Mouse (Mus musculus): Measurements from ENCODE around the gene Ksr1. TPM values are rescaled to one million over a fixed set of nuclear protein-coding genes. Genes with fewer than 3 reads are reported as not detected.

The Ksr1 gene
- polyA plus RNA-seq, 1 experiment from 2014 or later: 3.3 TPM

DNA sequence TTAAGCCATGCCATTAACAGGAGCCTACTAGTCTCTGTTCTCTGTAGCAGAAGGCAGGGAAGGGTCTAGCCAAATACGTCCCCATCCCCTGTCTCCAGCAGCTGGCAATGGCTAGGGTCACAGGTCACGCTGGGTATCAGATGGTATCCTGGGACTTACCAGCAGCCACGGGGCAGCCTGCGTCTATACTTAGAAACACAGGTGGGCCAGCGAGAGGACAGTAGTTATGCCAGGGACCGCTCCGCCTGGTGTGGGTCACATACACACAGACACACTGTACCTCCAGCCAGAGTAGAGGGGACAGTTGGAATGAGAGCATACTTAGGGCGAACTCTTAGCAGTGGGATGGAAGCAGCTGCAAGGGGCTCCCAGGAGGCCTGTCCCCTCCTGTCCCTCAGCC lies 91.0 kb downstream of the Ksr1 start:
- Histone ChIP-seq H3K4me1 (replicated peaks) (peaks cover 92% of the 10 kb centered on the region), H3K4me3 (no peak overlapping the region), H3K36me3 (no peaks in the 10 kb centered on the region), H3K4me2 (no peak overlapping the region), H3K9me3 (replicated peaks) (no peaks in the 10 kb centered on the region), H3K27ac (ENCODE audit: poor library complexity, severe bottlenecking) (peak overlapping the region; percentile 46), H3K9ac (peak overlapping the region; percentile 13; the same call in 1 of the 2 replicates), H3K27me3 (replicated peaks) (no peaks in the 10 kb centered on the region)
- ATAC-seq (ENCODE audit: insufficient number of reproducible peaks, low FRiP score): 0 out of 2 replicates have a peak, but pooled peaks have one; percentile 3
- 75% methylated on average over 8 of the region's 8 CpGs for WGBS

DNA sequence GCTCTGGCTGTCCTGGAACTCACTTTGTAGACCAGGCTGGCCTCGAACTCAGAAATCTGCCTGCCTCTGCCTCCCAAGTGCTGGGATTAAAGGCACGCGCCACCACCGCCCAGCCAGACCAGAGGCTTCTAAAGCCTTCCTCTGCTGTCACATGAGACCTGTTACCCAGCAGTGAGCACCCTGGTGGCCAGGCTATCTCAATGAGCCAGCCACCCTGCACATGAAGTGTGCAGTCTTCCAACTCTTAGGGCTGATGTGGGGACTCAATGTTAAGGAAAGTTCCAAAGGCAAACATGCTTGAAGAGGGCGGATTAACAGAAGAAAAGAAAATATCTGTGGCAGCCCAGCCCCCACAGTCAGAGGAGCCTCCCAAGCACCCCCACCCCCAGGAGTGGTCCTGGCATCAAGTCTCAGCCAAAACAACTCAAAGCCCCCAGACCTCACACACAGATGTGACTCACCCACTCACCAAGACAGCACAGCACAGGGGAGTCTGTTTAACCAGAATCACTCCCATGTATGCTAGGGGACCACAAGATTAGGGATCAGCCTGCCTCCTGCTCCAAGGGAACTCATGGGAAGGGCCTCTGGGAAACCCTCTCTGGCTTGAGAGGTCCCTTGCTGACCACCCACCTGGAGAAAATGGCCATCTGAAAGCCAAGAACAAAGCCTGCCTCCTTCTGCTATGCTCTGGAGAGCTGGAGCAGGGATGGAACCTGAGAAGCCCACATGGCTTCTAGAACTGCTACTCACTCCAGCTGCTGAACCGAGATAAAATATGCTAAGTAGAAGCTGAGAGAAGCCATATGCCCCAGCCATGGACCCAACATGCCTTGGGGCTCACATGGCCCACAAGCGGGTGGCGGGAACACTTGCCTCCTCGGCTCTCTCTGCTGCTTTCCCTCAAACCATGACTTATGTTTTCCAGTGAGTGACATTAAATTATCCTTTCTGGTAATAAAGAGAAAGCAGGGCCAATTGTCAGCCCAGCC lies 91.8 kb downstream of the Ksr1 start:
- H3K4me3 ChIP-seq: no peak overlapping the region
- H3K9me3 ChIP-seq (replicated peaks): no peaks in the 10 kb centered on the region
- 0 out of 2 replicates have a peak, but pooled peaks cover 3% of the 10 kb centered on the region for H3K36me3 ChIP-seq
- H3K9ac ChIP-seq: no peak overlapping the region
- H3K27me3 ChIP-seq (replicated peaks): no peaks in the 10 kb centered on the region
- no peak overlapping the region for H3K4me2 ChIP-seq
- 68% methylated on average over 9 of the region's 9 CpGs for WGBS
- ATAC-seq (ENCODE audit: insufficient number of reproducible peaks, low FRiP score): peak; percentile 64
- H3K27ac ChIP-seq (ENCODE audit: poor library complexity, severe bottlenecking): peak overlapping the region; percentile 46
- H3K4me1 ChIP-seq (replicated peaks): peaks cover 85% of the 10 kb centered on the region

- 0 out of 2 replicates have a peak overlapping the region, but pooled peaks have one; percentile 42 for H3K9ac ChIP-seq
- peaks cover 5% of the 10 kb centered on the region for H3K9me3 ChIP-seq (replicated peaks)
- H3K4me3 ChIP-seq: no peak overlapping the region
- no peak for ATAC-seq (ENCODE audit: insufficient number of reproducible peaks, low FRiP score)
- peaks cover 10% of the 10 kb centered on the region; the same call in 1 of the 2 replicates for H3K36me3 ChIP-seq
- no peak overlapping the region for H3K4me2 ChIP-seq
- peak overlapping the region; percentile 7; the same call in 1 of the 2 replicates for H3K27ac ChIP-seq (ENCODE audit: poor library complexity, severe bottlenecking)
- H3K27me3 ChIP-seq (replicated peaks): no peaks in the 10 kb centered on the region
- peaks cover 75% of the 10 kb centered on the region for H3K4me1 ChIP-seq (replicated peaks)
Observed at GRCm38 (mm10) chr11:79053437-79053836, 92.8 kb downstream of the Ksr1 start.

DNA sequence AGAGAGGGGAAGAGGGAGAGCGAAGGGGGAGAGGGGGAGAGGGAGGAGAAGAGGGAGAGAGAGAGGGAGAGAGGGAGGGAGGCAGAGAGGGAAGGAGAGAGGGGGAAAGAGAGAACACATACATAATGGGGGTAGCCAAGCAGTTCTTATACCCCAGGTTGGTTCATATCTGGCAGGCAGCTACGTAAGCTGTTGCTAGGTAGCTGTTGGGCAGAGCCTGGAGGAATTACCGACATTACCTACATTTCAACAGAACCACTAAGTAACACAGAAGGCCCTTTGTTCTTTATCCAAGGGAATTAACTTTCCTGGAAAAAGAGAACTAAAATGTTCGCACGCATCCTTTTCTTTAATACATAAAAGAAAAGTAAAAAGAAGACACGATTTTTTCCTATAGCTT lies 93.4 kb downstream of the Ksr1 start:
- Histone ChIP-seq H3K27ac (ENCODE audit: poor library complexity, severe bottlenecking) (peak overlapping the region; percentile 7; the same call in 1 of the 2 replicates), H3K9me3 (replicated peaks) (peaks cover 5% of the 10 kb centered on the region), H3K4me2 (no peak overlapping the region), H3K27me3 (replicated peaks) (no peaks in the 10 kb centered on the region), H3K9ac (no peak overlapping the region), H3K36me3 (peaks cover 10% of the 10 kb centered on the region; the same call in 1 of the 2 replicates), H3K4me1 (replicated peaks) (peaks cover 72% of the 10 kb centered on the region), H3K4me3 (no peak overlapping the region)
- 72% methylated on average over 6 of the region's 6 CpGs for WGBS
- no peak for ATAC-seq (ENCODE audit: insufficient number of reproducible peaks, low FRiP score)

- 81% methylated on average over 9 of the region's 9 CpGs for WGBS
- Histone ChIP-seq H3K4me1 (replicated peaks) (peaks cover 70% of the 10 kb centered on the region), H3K9ac (no peak overlapping the region; the same call in 1 of the 2 replicates), H3K36me3 (peaks cover 10% of the 10 kb centered on the region; the same call in 1 of the 2 replicates), H3K27ac (ENCODE audit: poor library complexity, severe bottlenecking) (peak overlapping the region; percentile 54), H3K4me3 (no peak overlapping the region), H3K4me2 (peak overlapping the region; percentile 29; the same call in 1 of the 2 replicates), H3K9me3 (replicated peaks) (peaks cover 5% of the 10 kb centered on the region), H3K27me3 (replicated peaks) (no peaks in the 10 kb centered on the region)
- ATAC-seq (ENCODE audit: insufficient number of reproducible peaks, low FRiP score): no peak
Observed at GRCm38 (mm10) chr11:79051522-79051921, 94.7 kb downstream of the Ksr1 start.

GRCm38 (mm10) chr11:79050781-79051507 lies 95.3 kb downstream of the Ksr1 start:
- peak; percentile 56; the same call in 1 of the 2 replicates for ATAC-seq (ENCODE audit: insufficient number of reproducible peaks, low FRiP score)
- Histone ChIP-seq H3K27me3 (replicated peaks) (no peaks in the 10 kb centered on the region), H3K9ac (no peak overlapping the region; the same call in 1 of the 2 replicates), H3K36me3 (peaks cover 10% of the 10 kb centered on the region; the same call in 1 of the 2 replicates), H3K27ac (ENCODE audit: poor library complexity, severe bottlenecking) (peak overlapping the region; percentile 54), H3K4me1 (replicated peaks) (peaks cover 66% of the 10 kb centered on the region), H3K4me3 (no peak overlapping the region), H3K4me2 (peak overlapping the region; percentile 29; the same call in 1 of the 2 replicates), H3K9me3 (replicated peaks) (peaks cover 5% of the 10 kb centered on the region)
- WGBS: 57% methylated on average over 16 of the region's 16 CpGs

GRCm38 (mm10) chr11:79048906-79049305 lies 97.3 kb downstream of the Ksr1 start:
- Histone ChIP-seq H3K9me3 (replicated peaks) (peaks cover 5% of the 10 kb centered on the region), H3K27me3 (replicated peaks) (no peaks in the 10 kb centered on the region), H3K4me1 (replicated peaks) (peaks cover 49% of the 10 kb centered on the region), H3K4me3 (no peak overlapping the region), H3K27ac (ENCODE audit: poor library complexity, severe bottlenecking) (no peak overlapping the region), H3K9ac (no peak overlapping the region), H3K36me3 (peaks cover 26% of the 10 kb centered on the region), H3K4me2 (no peak overlapping the region)
- ATAC-seq (ENCODE audit: insufficient number of reproducible peaks, low FRiP score): no peak
- 78% methylated on average over 4 of the region's 4 CpGs for WGBS

DNA sequence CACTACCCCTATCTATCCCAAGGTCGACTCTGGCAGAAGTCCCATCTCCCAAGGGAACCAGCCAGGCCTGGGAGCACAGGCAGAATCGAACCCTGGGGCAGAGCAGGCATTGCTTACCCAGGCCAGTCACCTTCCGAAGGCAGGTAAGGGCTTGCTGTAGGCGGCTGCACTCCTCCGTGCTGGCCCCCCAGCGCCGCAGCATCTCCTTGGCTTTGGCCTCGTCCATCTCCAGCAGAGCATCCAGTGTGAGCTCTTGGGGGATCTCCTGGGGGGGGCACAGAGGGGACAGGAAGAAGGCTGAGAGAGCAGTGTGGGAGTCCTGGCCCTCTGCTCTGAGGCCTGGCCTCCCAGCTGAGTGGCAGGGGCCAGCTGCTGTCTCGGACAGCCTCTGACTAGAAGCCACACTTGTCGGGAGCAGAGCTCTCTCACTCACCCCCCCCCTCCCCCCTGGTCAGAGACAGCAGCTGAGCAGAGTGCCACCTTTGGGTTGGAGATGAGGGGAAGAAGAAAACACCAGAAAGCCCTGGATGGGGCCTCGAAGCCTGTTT lies 99.0 kb downstream of the Ksr1 start:
- Histone ChIP-seq H3K9me3 (replicated peaks) (peaks cover 5% of the 10 kb centered on the region), H3K4me3 (no peak overlapping the region)
- ATAC-seq (ENCODE audit: insufficient number of reproducible peaks, low FRiP score): no peak

DNA sequence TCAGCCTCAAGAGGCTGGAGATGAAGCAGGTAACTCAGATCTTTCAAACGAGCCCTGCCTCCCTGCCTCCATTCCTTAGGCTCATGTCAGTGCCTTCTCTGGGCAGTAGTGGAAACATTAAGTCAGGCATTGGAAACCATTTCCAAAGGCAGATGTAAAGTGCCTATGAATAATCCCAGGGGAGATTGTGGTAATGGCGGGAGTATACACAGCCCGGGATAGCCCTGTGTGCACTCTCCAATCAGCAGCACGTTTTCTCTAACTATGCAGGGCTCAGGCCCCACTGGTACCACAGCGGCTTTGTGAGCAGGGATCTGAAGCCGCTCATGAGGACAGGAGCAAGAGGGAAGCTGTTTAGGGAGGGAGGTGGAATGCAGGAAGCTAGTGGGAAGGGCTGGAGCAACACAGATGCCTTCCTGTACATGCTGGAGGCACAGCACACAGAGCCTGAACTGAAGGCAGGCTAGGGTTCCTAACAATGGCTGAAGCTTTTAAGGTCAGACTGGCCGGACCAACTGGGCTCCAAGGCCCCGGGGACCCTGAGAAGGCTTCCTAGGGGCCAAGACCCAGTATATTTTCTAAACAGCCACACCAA lies 99.5 kb downstream of the Ksr1 start:
- Histone ChIP-seq H3K4me2 (0 out of 2 replicates have a peak overlapping the region, but pooled peaks have one; percentile 4), H3K9me3 (replicated peaks) (peaks cover 5% of the 10 kb centered on the region), H3K4me1 (replicated peaks) (peaks cover 27% of the 10 kb centered on the region), H3K27me3 (replicated peaks) (no peaks in the 10 kb centered on the region), H3K4me3 (no peak overlapping the region), H3K9ac (peak overlapping the region; percentile 47), H3K36me3 (peaks cover 49% of the 10 kb centered on the region), H3K27ac (ENCODE audit: poor library complexity, severe bottlenecking) (peak overlapping the region; percentile 71)
- peak; percentile 29; the same call in 1 of the 2 replicates for ATAC-seq (ENCODE audit: insufficient number of reproducible peaks, low FRiP score)
- 42% methylated on average over 8 of the region's 8 CpGs for WGBS

More for the DNA sequence above, 99.0 kb downstream of the Ksr1 start:
- Histone ChIP-seq H3K4me1 (replicated peaks) (peaks cover 33% of the 10 kb centered on the region), H3K27me3 (replicated peaks) (no peaks in the 10 kb centered on the region), H3K36me3 (peaks cover 43% of the 10 kb centered on the region), H3K4me2 (0 out of 2 replicates have a peak overlapping the region, but pooled peaks have one; percentile 4), H3K27ac (ENCODE audit: poor library complexity, severe bottlenecking) (peak overlapping the region; percentile 71), H3K9ac (peak overlapping the region; percentile 47)
- WGBS: 59% methylated on average over 11 of the region's 11 CpGs

- Histone ChIP-seq H3K36me3 (peaks cover 62% of the 10 kb centered on the region), H3K4me3 (no peak overlapping the region), H3K4me2 (no peak overlapping the region), H3K9ac (no peak overlapping the region), H3K27ac (ENCODE audit: poor library complexity, severe bottlenecking) (no peak overlapping the region), H3K27me3 (replicated peaks) (no peaks in the 10 kb centered on the region), H3K9me3 (replicated peaks) (peaks cover 5% of the 10 kb centered on the region), H3K4me1 (replicated peaks) (peaks cover 16% of the 10 kb centered on the region)
- WGBS: 91% methylated on average over 9 of the region's 9 CpGs
- no peak for ATAC-seq (ENCODE audit: insufficient number of reproducible peaks, low FRiP score)
Observed at GRCm38 (mm10) chr11:79045231-79045630, 101.0 kb downstream of the Ksr1 start.
